Mouse (Mus musculus) lung, embryonic 14.5 days (tissue): ENCODE data around the gene Lsm14b. TPM values are rescaled to one million over a fixed set of nuclear protein-coding genes. Genes with fewer than 3 reads are reported as not detected.

Experiments used
- ATAC-seq: fragments of 200-750 bp; cut with Nextera tagmentation; 2 replicates; pipeline ENCODE4 v1.8.0; 2017; ENCODE audit warnings: mild to moderate bottlenecking, moderate TSS enrichment, moderate library complexity; ENCODE audit not compliant: insufficient read depth
- DNase-seq: peaks from one replicate; pipeline ENCODE4 v3.0.0-alpha.2; 2015
- H3K27ac ChIP-seq: fragments of 300-500 bp; sonication (generic); 2 replicates; pipeline ENCODE4 v1.5.1; 2014; ENCODE audit warnings: low read depth, mild to moderate bottlenecking, moderate library complexity
- H3K27me3 ChIP-seq: fragments of 300-500 bp; sonication (generic); 2 replicates; pipeline ENCODE4 v1.6.1; 2014; ENCODE audit warnings: low read length, control low read depth; ENCODE audit not compliant: insufficient read depth
- H3K36me3 ChIP-seq: fragments of 300-500 bp; sonication (generic); 2 replicates; pipeline ENCODE4 v1.6.1; 2014; ENCODE audit warnings: control low read depth; ENCODE audit not compliant: insufficient read depth
- H3K4me1 ChIP-seq: fragments of 300-500 bp; sonication (generic); 2 replicates; pipeline ENCODE4 v1.6.1; 2014; ENCODE audit warnings: antibody characterized with exemption, control low read depth; ENCODE audit not compliant: insufficient read depth
- H3K4me2 ChIP-seq: fragments of 300-500 bp; sonication (generic); 2 replicates; pipeline ENCODE4 v1.6.1; 2014; ENCODE audit warnings: mild to moderate bottlenecking
- H3K4me3 ChIP-seq: fragments of 300-500 bp; sonication (generic); 2 replicates; pipeline ENCODE4 v1.5.1; 2014; ENCODE audit warnings: low read depth, low read length
- H3K9ac ChIP-seq: fragments of 300-500 bp; sonication (generic); 2 replicates; pipeline ENCODE4 v1.6.1; 2014
- H3K9me3 ChIP-seq: fragments of 300-500 bp; sonication (generic); 2 replicates; pipeline ENCODE4 v1.6.1; 2016; ENCODE audit warnings: low read depth, low read length, control low read depth
- CTCF ChIP-seq: IDR thresholded peaks from 2 replicates; pipeline ENCODE4 v1.5.1; 2016; ENCODE audit warnings: antibody characterized with exemption, low read depth
- WGBS: fragments of 180-500 bp; shearing (Covaris S2); extraction: QIAGEN DNeasy Blood & Tissue Kit; methylation state at CpG from one replicate; pipeline ENCODE4 v1.1.7; 2014; 5-methylcytosine and 5-hydroxymethylcytosine counted together
- polyA plus RNA-seq: library from polyadenylated mRNA; unstranded; fragments of >200 nt; fragmentation: Nextera tagmentation; extraction: Ambion mirVana; gene quantifications from 2 replicates; pipeline ENCODE4 v1.2.1, GENCODE M21; 2014

Lsm14b gene
- polyA plus RNA-seq, 1 experiment from 2014 or later, result 6.8 TPM

GRCm38 (mm10) chr2:180063338-180064131 lies 38.7 kb downstream of the Lsm14b start:
- H3K4me1 ChIP-seq, result no peaks in the 10 kb centered on the region
- H3K4me3 ChIP-seq, result no peak overlapping the region
- H3K9ac ChIP-seq, result no peak overlapping the region
- H3K27ac ChIP-seq, result no peak overlapping the region
- H3K9me3 ChIP-seq, result no peaks in the 10 kb centered on the region
- H3K36me3 ChIP-seq, result peaks cover 57% of the 10 kb centered on the region
- DNase-seq (no peak), ATAC-seq (no peak)
- no peak overlapping the region for H3K4me2 ChIP-seq
- 91% methylated on average over 11 of the region's 11 CpGs for WGBS
- no peak for TF ChIP-seq CTCF
- H3K27me3 ChIP-seq, result no peaks in the 10 kb centered on the region

GRCm38 (mm10) chr2:180069770-180070480 lies 45.1 kb downstream of the Lsm14b start:
- TF ChIP-seq CTCF, result no peak
- Histone ChIP-seq H3K4me1 (peaks cover 8% of the 10 kb centered on the region; the same call in 1 of the 2 replicates), H3K4me2 (peak overlapping the region; percentile 90), H3K4me3 (peak overlapping the region; percentile 78), H3K27ac (0 out of 2 replicates have a peak overlapping the region, but pooled peaks have one; percentile 55), H3K9ac (peak overlapping the region; percentile 64), H3K27me3 (no peaks in the 10 kb centered on the region), H3K36me3 (peaks cover 15% of the 10 kb centered on the region; the same call in 1 of the 2 replicates), H3K9me3 (no peaks in the 10 kb centered on the region)
- WGBS, result 32% methylated on average over 20 of the region's 20 CpGs
- peak; percentile 69 for ATAC-seq
- DNase-seq, result no peak

GRCm38 (mm10) chr2:180070481-180071453 lies 46.0 kb downstream of the Lsm14b start, which contains the start of gene Mtg2:
Gene Mtg2, plus strand, starts transcription at chr2:180070588.
- no peak for TF ChIP-seq CTCF
- Histone ChIP-seq H3K4me3 (peak within 1 kb of the TSS; percentile 78), H3K27ac (peak within 1 kb of the TSS; percentile 55; the same call in 1 of the 2 replicates), H3K27me3 (no peaks in the 10 kb centered on the region), H3K9me3 (no peaks in the 10 kb centered on the region), H3K9ac (peak within 1 kb of the TSS; percentile 64), H3K4me2 (peak within 1 kb of the TSS; percentile 90), H3K4me1 (peaks cover 8% of the 10 kb centered on the region; the same call in 1 of the 2 replicates), H3K36me3 (peaks cover 15% of the 10 kb centered on the region; the same call in 1 of the 2 replicates)
- ATAC-seq (peak; percentile 94), DNase-seq (peak; percentile 94)
- 5% methylated on average over 58 of the region's 58 CpGs for WGBS

GRCm38 (mm10) chr2:180071671-180072070 lies 46.9 kb downstream of the Lsm14b start:
- no peaks in the 10 kb centered on the region for H3K27me3 ChIP-seq
- peaks cover 8% of the 10 kb centered on the region; the same call in 1 of the 2 replicates for H3K4me1 ChIP-seq
- ATAC-seq (no peak), DNase-seq (no peak)
- no peaks in the 10 kb centered on the region for H3K9me3 ChIP-seq
- no peak overlapping the region for H3K9ac ChIP-seq
- H3K4me3 ChIP-seq, result no peak overlapping the region
- no peak overlapping the region for H3K4me2 ChIP-seq
- peaks cover 15% of the 10 kb centered on the region; the same call in 1 of the 2 replicates for H3K36me3 ChIP-seq
- no peak overlapping the region for H3K27ac ChIP-seq
- no peak for TF ChIP-seq CTCF
- WGBS, result 86% methylated on average over 2 of the region's 2 CpGs

GRCm38 (mm10) chr2:180072886-180073285 lies 48.1 kb downstream of the Lsm14b start:
- WGBS, result 87% methylated on average over 7 of the region's 7 CpGs
- H3K9me3 ChIP-seq, result no peaks in the 10 kb centered on the region
- no peak overlapping the region for H3K4me3 ChIP-seq
- H3K4me1 ChIP-seq, result peaks cover 8% of the 10 kb centered on the region; the same call in 1 of the 2 replicates
- no peak overlapping the region for H3K4me2 ChIP-seq
- no peaks in the 10 kb centered on the region for H3K27me3 ChIP-seq
- TF ChIP-seq CTCF, result no peak
- peaks cover 10% of the 10 kb centered on the region; the same call in 1 of the 2 replicates for H3K36me3 ChIP-seq
- H3K9ac ChIP-seq, result no peak overlapping the region
- no peak overlapping the region for H3K27ac ChIP-seq
- DNase-seq, result no peak
- ATAC-seq, result no peak

- Histone ChIP-seq H3K9ac (no peak overlapping the region), H3K4me2 (no peak overlapping the region), H3K27ac (no peak overlapping the region), H3K9me3 (no peaks in the 10 kb centered on the region), H3K27me3 (no peaks in the 10 kb centered on the region), H3K4me1 (no peaks in the 10 kb centered on the region), H3K4me3 (no peak overlapping the region), H3K36me3 (peaks cover 21% of the 10 kb centered on the region; the same call in 1 of the 2 replicates)
- WGBS, result 69% methylated on average over 3 of the region's 3 CpGs
- DNase-seq (no peak), ATAC-seq (no peak)
- TF ChIP-seq CTCF, result no peak
Measured at GRCm38 (mm10) chr2:180077622-180078021, 52.8 kb downstream of the Lsm14b start.
